10 mouse cellular contexts compared by ENCODE assay signal in genomic region chr1:54492435-54492841, GRCm38 (mm10). TPM values are rescaled to one million over a fixed set of nuclear protein-coding genes. Genes with fewer than 3 reads are reported as not detected.
DNase-seq lines count a peak whose midpoint lies in the region; ATAC-seq and TF ChIP-seq lines count a peak whose summit lies in the region.
"Had no signal": no experiment of that assay in that cellular context is flagged by ENCODE, and none has a peak within 500 bp of the region (broad histone marks: within the 10 kb centered on the region; RNA-seq: fewer than 3 reads in every experiment).

No protein-coding gene starts in this region.

- H3K36me3 ChIP-seq in forebrain, postnatal 0 days (ENCODE audit: insufficient read depth) = peaks cover 37% of the 10 kb centered on the region
- H3K36me3 ChIP-seq in forebrain, embryonic 12.5 days (replicated peaks) = peaks cover 60% of the 10 kb centered on the region
- peaks cover 2% of the 10 kb centered on the region; the same call in 1 of the 2 replicates for H3K36me3 ChIP-seq in midbrain, embryonic 11.5 days (ENCODE audit: control insufficient read depth, insufficient read depth, low read length)
- peaks cover 28% of the 10 kb centered on the region for H3K36me3 ChIP-seq in midbrain, embryonic 10.5 days
- H3K36me3 ChIP-seq: lung, embryonic 15.5 days had no signal

- H3K4me3 ChIP-seq in forebrain, postnatal 0 days (ENCODE audit: low read depth, low read length) = no peak overlapping the region
- H3K4me3 ChIP-seq in forebrain, embryonic 12.5 days (replicated peaks) = no peak overlapping the region
- no peak overlapping the region for H3K4me3 ChIP-seq in midbrain, embryonic 11.5 days (ENCODE audit: low read depth, low read length)
- no peak overlapping the region for H3K4me3 ChIP-seq in midbrain, embryonic 10.5 days
- H3K4me3 ChIP-seq: lung, embryonic 15.5 days had no signal

- TF ChIP-seq CTCF in forebrain, postnatal 0 days (IDR thresholded peaks at IDR 0.05; ENCODE audit: low read depth) = peak; percentile 35

- no peak overlapping the region for H3K9ac ChIP-seq in forebrain, postnatal 0 days
- no peak overlapping the region for H3K9ac ChIP-seq in forebrain, embryonic 12.5 days
- no peak overlapping the region for H3K9ac ChIP-seq in midbrain, embryonic 11.5 days (ENCODE audit: low read length)
- H3K9ac ChIP-seq: lung, embryonic 15.5 days had no signal

- no peaks in the 10 kb centered on the region for H3K4me1 ChIP-seq in forebrain, postnatal 0 days (ENCODE audit: insufficient read depth)
- H3K4me1 ChIP-seq in forebrain, embryonic 12.5 days = no peaks in the 10 kb centered on the region
- H3K4me1 ChIP-seq in midbrain, embryonic 11.5 days (ENCODE audit: control insufficient read depth, insufficient read depth, low read length) = no peaks in the 10 kb centered on the region
- H3K4me1 ChIP-seq in midbrain, embryonic 10.5 days = no peaks in the 10 kb centered on the region
- H3K4me1 ChIP-seq: lung, embryonic 15.5 days had no signal

- no peak overlapping the region for H3K27ac ChIP-seq in forebrain, postnatal 0 days (ENCODE audit: low read depth, low read length)
- H3K27ac ChIP-seq in forebrain, embryonic 12.5 days = no peak overlapping the region
- H3K27ac ChIP-seq in midbrain, embryonic 11.5 days (ENCODE audit: low read depth, low read length) = no peak overlapping the region
- H3K27ac ChIP-seq in midbrain, embryonic 10.5 days (replicated peaks) = no peak overlapping the region
- H3K27ac ChIP-seq: lung, embryonic 15.5 days had no signal

- no peaks in the 10 kb centered on the region for H3K9me3 ChIP-seq in forebrain, postnatal 0 days (ENCODE audit: low read length)
- H3K9me3 ChIP-seq in forebrain, embryonic 12.5 days = no peaks in the 10 kb centered on the region
- H3K9me3 ChIP-seq in midbrain, embryonic 11.5 days (ENCODE audit: control insufficient read depth, low read length) = no peaks in the 10 kb centered on the region
- H3K9me3 ChIP-seq in midbrain, embryonic 10.5 days (replicated peaks) = no peaks in the 10 kb centered on the region
- H3K9me3 ChIP-seq: lung, embryonic 15.5 days had no signal

- WGBS in forebrain, postnatal 0 days = 78% methylated on average over 2 of the region's 2 CpGs
- 85% methylated on average over 2 of the region's 2 CpGs for WGBS in forebrain, embryonic 12.5 days
- 85% methylated on average over 2 of the region's 2 CpGs for WGBS in midbrain, embryonic 11.5 days
- WGBS in midbrain, embryonic 10.5 days = 93% methylated on average over 2 of the region's 2 CpGs

- DNase-seq in forebrain, postnatal 0 days = no peak
- DNase-seq in midbrain, embryonic 11.5 days (ENCODE audit: low spot score, missing footprints) = peak; percentile 19
- no peak for DNase-seq in midbrain, embryonic 10.5 days (ENCODE audit: low spot score)
- DNase-seq in thymus, postnatal 36 days = peak; percentile 74 to 81
- DNase-seq in layer of hippocampus, adult 9-11 months = no peak
- DNase-seq in cerebellum, postnatal 4 days (ENCODE audit: low spot score in 2 of 2) = no peak
- DNase-seq: kidney, postnatal 10 days had no signal

- no peak overlapping the region for H3K4me2 ChIP-seq in forebrain, postnatal 0 days (ENCODE audit: low read depth)
- no peak overlapping the region for H3K4me2 ChIP-seq in forebrain, embryonic 12.5 days
- no peak overlapping the region for H3K4me2 ChIP-seq in midbrain, embryonic 11.5 days
- H3K4me2 ChIP-seq: lung, embryonic 15.5 days had no signal

- peak; percentile 70 for ATAC-seq in forebrain, postnatal 0 days
- ATAC-seq in forebrain, embryonic 12.5 days (ENCODE audit: low FRiP score) = no peak
- ATAC-seq in midbrain, embryonic 11.5 days (ENCODE audit: low FRiP score) = no peak
- 0 out of 2 replicates have a peak, but pooled peaks have one; percentile 39 for ATAC-seq in megakaryocyte progenitor cell, adult 5-6 weeks (replicated peaks; ENCODE audit: poor library complexity)

- H3K27me3 ChIP-seq in forebrain, postnatal 0 days (ENCODE audit: insufficient read depth, low read length) = no peaks in the 10 kb centered on the region
- no peaks in the 10 kb centered on the region for H3K27me3 ChIP-seq in forebrain, embryonic 12.5 days
- H3K27me3 ChIP-seq in midbrain, embryonic 11.5 days (ENCODE audit: control insufficient read depth, insufficient read depth, low read length) = no peaks in the 10 kb centered on the region
- no peaks in the 10 kb centered on the region for H3K27me3 ChIP-seq in midbrain, embryonic 10.5 days (ENCODE audit: low read depth, poor library complexity, severe bottlenecking)
- H3K27me3 ChIP-seq: lung, embryonic 15.5 days had no signal

RNA-seq across cellular contexts. Expression of gene Gtf3c3, which starts 53.7 kb away (rescaled TPM):
- total RNA-seq in forebrain, postnatal 0 days (2014; rRNA removed) = 33.4 and 33.8 TPM in 2 replicates
- 10.9 and 15.9 TPM in 2 replicates for polyA plus RNA-seq in forebrain, postnatal 0 days (2015; fragmentation: Nextera tagmentation; extraction: Ambion mirVana)
- 32.7 and 33.5 TPM in 2 replicates for polyA plus RNA-seq in forebrain, embryonic 12.5 days (2016; fragmentation: Nextera tagmentation; extraction: Ambion mirVana)
- polyA plus RNA-seq in midbrain, embryonic 11.5 days (2014; fragmentation: Nextera tagmentation; extraction: Ambion mirVana) = 34.5 and 41.3 TPM in 2 replicates
- polyA plus RNA-seq in midbrain, embryonic 10.5 days (2016; fragmentation: Nextera tagmentation; extraction: Ambion mirVana) = 27.5 and 33.4 TPM in 2 replicates
- total RNA-seq in megakaryocyte progenitor cell, adult 5-6 weeks (2015) = 19.5 and 20.3 TPM in 2 replicates
- 19.4 and 23.3 TPM in 2 replicates for total RNA-seq in megakaryocyte progenitor cell, adult 5-6 weeks (2017)

Comparison
In these comparisons a context has a peak if more than half of its experiments do, and no peak if none do; other contexts are left out.
1. ATAC-seq: peak in forebrain, postnatal 0 days (single experiment) and megakaryocyte progenitor cell, adult 5-6 weeks (single experiment); none in forebrain, embryonic 12.5 days (single experiment) and midbrain, embryonic 11.5 days (single experiment).
2. DNase-seq: peak in midbrain, embryonic 11.5 days (single experiment) and thymus, postnatal 36 days (2 of 2); none in forebrain, postnatal 0 days (single experiment), midbrain, embryonic 10.5 days (single experiment), layer of hippocampus, adult 9-11 months (single experiment) and cerebellum, postnatal 4 days (0 of 2).